In the genomic region with DNA sequence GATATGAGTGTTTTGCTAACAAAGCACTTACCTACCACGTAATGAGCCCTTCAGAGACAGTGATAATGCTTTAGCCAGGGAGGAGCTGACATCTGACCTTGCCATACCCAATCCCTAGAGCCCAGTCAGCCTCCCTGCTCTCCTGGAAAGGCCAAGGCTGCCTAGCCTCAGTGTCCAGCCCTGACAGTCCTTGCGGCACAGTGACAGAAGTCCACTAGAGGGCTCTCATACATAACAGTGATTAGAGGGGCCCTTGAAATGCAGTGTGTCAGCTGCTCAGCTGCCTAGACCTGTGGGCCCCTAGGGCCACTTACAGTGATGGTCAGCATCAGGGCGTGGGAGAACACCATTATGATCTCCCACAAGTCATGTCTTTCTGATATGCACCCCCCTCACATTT, we compare ENCODE assay signal across 8 mouse cellular contexts. TPM values are rescaled to one million over a fixed set of nuclear protein-coding genes. Genes with fewer than 3 reads are reported as not detected.
DNase-seq lines count a peak whose midpoint lies in the region; ATAC-seq and TF ChIP-seq lines count a peak whose summit lies in the region.
"Had no signal": no experiment of that assay in that cellular context is flagged by ENCODE, and none has a peak within 500 bp of the region (broad histone marks: within the 10 kb centered on the region; RNA-seq: fewer than 3 reads in every experiment).

No protein-coding gene starts in this region.

- 37% methylated on average over 3 of the region's 3 CpGs for WGBS in intestine, postnatal 0 days

- H3K4me1 ChIP-seq in G1E (ENCODE audit: insufficient read depth, low read depth, low read length) = no peaks in the 10 kb centered on the region
- no peaks in the 10 kb centered on the region for H3K4me1 ChIP-seq in intestine, postnatal 0 days (replicated peaks; ENCODE audit: control insufficient read depth, insufficient read depth, low read length)

- no peak for TF ChIP-seq CTCF in G1E (IDR thresholded peaks at IDR 0.05; ENCODE audit: low read depth, low read length)
- TF ChIP-seq CTCF in intestine, postnatal 0 days (IDR thresholded peaks at IDR 0.05; ENCODE audit: low read depth) = peak; percentile 81

- H3K27ac ChIP-seq in intestine, postnatal 0 days (ENCODE audit: low read depth, low read length) = no peak overlapping the region

- H3K27me3 ChIP-seq in G1E (ENCODE audit: insufficient read depth, low read length) = peaks cover 5% of the 10 kb centered on the region; the same call in 1 of the 2 replicates
- H3K27me3 ChIP-seq in intestine, postnatal 0 days (replicated peaks; ENCODE audit: control insufficient read depth, insufficient read depth, low read length) = no peaks in the 10 kb centered on the region

- peak; percentile 27 for DNase-seq in kidney, adult 9 months
- DNase-seq in kidney, adult 18-20 months = no peak
- no peak for DNase-seq in G1E (ENCODE audit: low spot score)
- DNase-seq in adrenal gland, adult 2 months = peak; percentile 79
- no peak for DNase-seq in right cerebral cortex, postnatal 10 days (ENCODE audit: low spot score in 2 of 2)
- no peak for DNase-seq in frontal cortex, postnatal 36 days (ENCODE audit: low spot score in 2 of 2)

- H3K9me3 ChIP-seq in G1E (replicated peaks) = no peaks in the 10 kb centered on the region
- H3K9me3 ChIP-seq in intestine, postnatal 0 days (ENCODE audit: control insufficient read depth) = no peaks in the 10 kb centered on the region; the same call in 1 of the 2 replicates

- no peak overlapping the region for H3K9ac ChIP-seq in intestine, postnatal 0 days (ENCODE audit: low read depth, low read length)

- no peak overlapping the region for H3K4me3 ChIP-seq in G1E (ENCODE audit: low read depth, low read length)
- no peak overlapping the region for H3K4me3 ChIP-seq in intestine, postnatal 0 days (ENCODE audit: low read depth, low read length)

- no peaks in the 10 kb centered on the region for H3K36me3 ChIP-seq in G1E (replicated peaks)
- no peaks in the 10 kb centered on the region for H3K36me3 ChIP-seq in intestine, postnatal 0 days (ENCODE audit: control insufficient read depth, insufficient read depth)

- peak; percentile 60; the same call in 1 of the 2 replicates for ATAC-seq in G1E (ENCODE audit: extremely low read depth, insufficient number of reproducible peaks, low FRiP score, poor library complexity, severe bottlenecking)
- peak; percentile 61; the same call in 1 of the 2 replicates for ATAC-seq in intestine, postnatal 0 days

- no peak overlapping the region for H3K4me2 ChIP-seq in intestine, postnatal 0 days (replicated peaks; ENCODE audit: low read depth)

RNA-seq across cellular contexts. Expression of a gene that starts 33.2 kb away (rescaled TPM):
- total RNA-seq in G1E (2014; fragmentation: Nextera tagmentation) (not detected in 2 replicates), G1E (2017) (0.06 and 0.11 TPM in 2 replicates)
- not detected in 2 replicates for polyA plus RNA-seq in G1E (2012)
- not detected for total RNA-seq in adrenal gland, adult 2 months (2021)
- not detected in 2 replicates for polyA plus RNA-seq in adrenal gland, adult 2 months (2012; rRNA removed)
- polyA plus RNA-seq in intestine, postnatal 0 days (2015; fragmentation: Nextera tagmentation; extraction: Ambion mirVana) = 61.7 and 63.6 TPM in 2 replicates
- polyA plus RNA-seq: lung, embryonic 16.5 days had no signal

RNA-seq across cellular contexts. Expression of a gene that starts 42.0 kb away (rescaled TPM):
- total RNA-seq in G1E (2014; fragmentation: Nextera tagmentation) = 154 and 161 TPM in 2 replicates
- 109 and 119 TPM in 2 replicates for total RNA-seq in G1E (2017)
- 30.5 and 31.4 TPM in 2 replicates for polyA plus RNA-seq in G1E (2012)
- 1 to 10 TPM; 3.5 to 8.1 TPM for total RNA-seq in adrenal gland, adult 2 months (2021)
- polyA plus RNA-seq in adrenal gland, adult 2 months (2012; rRNA removed) = 1.4 and 1.9 TPM in 2 replicates
- polyA plus RNA-seq in intestine, postnatal 0 days (2015; fragmentation: Nextera tagmentation; extraction: Ambion mirVana) = 4.7 and 5.2 TPM in 2 replicates

Comparison
In these comparisons a context has a peak if more than half of its experiments do, and no peak if none do; other contexts are left out.
1. DNase-seq: peak in kidney, adult 9 months (single experiment) and adrenal gland, adult 2 months (single experiment); none in kidney, adult 18-20 months (single experiment), G1E (single experiment), right cerebral cortex, postnatal 10 days (0 of 2) and frontal cortex, postnatal 36 days (0 of 2).
2. RNA of a gene that starts 33.2 kb away (polyA plus RNA-seq): 61.7 to 63.6 TPM in intestine, postnatal 0 days; not detected in G1E and not detected in adrenal gland, adult 2 months; every median in the first group is over 10 times any median in the second.